Mouse (Mus musculus): ENCODE measurements around the gene Prg3. TPM values are rescaled to one million over a fixed set of nuclear protein-coding genes. Genes with fewer than 3 reads are reported as not detected.

The Prg3 gene
- total and polyA plus RNA-seq, 2 experiments from 2014 or later: not detected

DNA sequence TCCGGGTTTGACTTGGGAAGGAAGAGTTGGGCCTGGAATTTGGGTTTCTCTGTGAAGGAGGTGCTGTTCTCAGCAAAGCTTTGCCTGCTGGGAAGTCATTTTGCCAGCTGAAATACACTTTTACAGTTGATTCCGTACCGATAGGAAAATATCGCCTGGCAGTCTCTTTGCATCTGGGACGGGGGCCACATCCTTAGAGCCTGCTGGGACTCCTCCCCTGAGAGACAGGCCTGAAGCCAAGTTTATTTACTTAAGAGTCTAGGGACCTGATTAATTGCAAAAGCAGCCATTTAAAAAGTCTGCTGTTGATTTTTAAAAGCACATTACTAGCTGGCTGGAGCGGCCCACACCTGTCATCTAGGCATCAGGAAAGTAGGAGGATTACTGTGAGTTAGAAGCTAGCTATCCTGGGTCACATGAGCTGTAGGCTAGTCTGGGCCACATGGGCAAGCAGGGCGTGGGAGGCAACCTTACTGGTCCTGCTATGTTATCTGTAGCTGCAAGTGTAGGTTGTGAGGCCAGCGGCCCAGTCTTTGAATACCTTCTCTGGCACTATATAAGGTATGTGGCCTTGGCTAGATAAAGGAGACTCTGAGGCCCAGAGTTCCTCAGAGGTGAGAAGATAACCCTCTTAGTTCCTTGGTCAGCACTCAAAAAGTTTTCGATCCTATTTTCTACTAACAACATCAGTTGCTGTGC, 24.0 kb downstream of the Prg3 start:
- no peak for ATAC-seq (ENCODE audit: low FRiP score)
- H3K27me3 ChIP-seq (ENCODE audit: insufficient read depth, low read length): no peaks in the 10 kb centered on the region
- WGBS: 70% methylated on average over 9 of the region's 9 CpGs

DNA sequence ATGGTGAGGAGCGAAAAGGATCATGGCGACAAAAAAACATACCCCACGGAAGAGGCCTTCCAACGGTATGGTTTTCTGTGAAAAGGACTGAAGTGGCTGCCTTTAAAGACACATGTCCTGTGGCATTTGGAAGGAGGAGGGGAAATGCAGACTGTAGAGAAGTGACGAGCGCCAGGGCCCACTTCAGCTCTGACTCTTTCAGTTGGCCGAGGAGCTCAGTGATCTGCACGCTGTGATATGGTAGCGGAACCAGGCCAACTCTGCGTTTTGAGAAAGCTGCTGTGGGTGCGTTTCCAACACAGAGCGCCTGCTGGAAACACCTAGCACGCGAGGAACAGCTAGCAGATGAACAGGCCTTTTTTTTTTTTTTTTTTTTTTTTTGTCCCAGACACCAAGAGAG, 24.7 kb downstream of the Prg3 start:
- H3K36me3 ChIP-seq (ENCODE audit: insufficient read depth, low read length): no peaks in the 10 kb centered on the region
- DNase-seq (ENCODE audit: low spot score) (no peak), ATAC-seq (ENCODE audit: low FRiP score) (no peak)
- H3K4me3 ChIP-seq (ENCODE audit: low read depth, low read length): no peak overlapping the region
- no peaks in the 10 kb centered on the region for H3K4me1 ChIP-seq (ENCODE audit: insufficient read depth, low read length)
- no peak overlapping the region for H3K27ac ChIP-seq (ENCODE audit: low read depth, low read length)
- 87% methylated on average over 14 of the region's 14 CpGs for whole genome bisulfite sequencing
- no peaks in the 10 kb centered on the region for H3K27me3 ChIP-seq (ENCODE audit: insufficient read depth, low read length)
- no peak overlapping the region for H3K9ac ChIP-seq (replicated peaks; ENCODE audit: low read length, poor library complexity, severe bottlenecking)
- TF ChIP-seq CTCF (IDR thresholded peaks at IDR 0.05): no peak
- no peaks in the 10 kb centered on the region for H3K9me3 ChIP-seq (ENCODE audit: low read length)
- H3K4me2 ChIP-seq (ENCODE audit: low read depth, low read length, poor library complexity, severe bottlenecking): no peak overlapping the region

More for the DNA sequence above, 24.0 kb downstream of the Prg3 start:
- no peak overlapping the region for H3K4me3 ChIP-seq (ENCODE audit: low read depth, low read length)
- no peak overlapping the region for H3K27ac ChIP-seq (ENCODE audit: low read depth, low read length)
- H3K9ac ChIP-seq (replicated peaks; ENCODE audit: low read length, poor library complexity, severe bottlenecking): no peak overlapping the region
- H3K36me3 ChIP-seq (ENCODE audit: insufficient read depth, low read length): no peaks in the 10 kb centered on the region
- DNase-seq (ENCODE audit: low spot score): no peak
- no peak for TF ChIP-seq CTCF (IDR thresholded peaks at IDR 0.05)
- H3K4me1 ChIP-seq (ENCODE audit: insufficient read depth, low read length): no peaks in the 10 kb centered on the region
- no peaks in the 10 kb centered on the region for H3K9me3 ChIP-seq (ENCODE audit: low read length)
- no peak overlapping the region for H3K4me2 ChIP-seq (ENCODE audit: low read depth, low read length, poor library complexity, severe bottlenecking)

GRCm38 (mm10) chr2:85013826-85014587, 26.0 kb downstream of the Prg3 start:
- Histone ChIP-seq H3K4me2 (ENCODE audit: low read depth, low read length, poor library complexity, severe bottlenecking) (no peak overlapping the region), H3K36me3 (ENCODE audit: insufficient read depth, low read length) (no peaks in the 10 kb centered on the region), H3K27me3 (ENCODE audit: insufficient read depth, low read length) (no peaks in the 10 kb centered on the region), H3K4me1 (ENCODE audit: insufficient read depth, low read length) (no peaks in the 10 kb centered on the region), H3K27ac (ENCODE audit: low read depth, low read length) (no peak overlapping the region), H3K9me3 (ENCODE audit: low read length) (no peaks in the 10 kb centered on the region), H3K9ac (replicated peaks; ENCODE audit: low read length, poor library complexity, severe bottlenecking) (no peak overlapping the region), H3K4me3 (ENCODE audit: low read depth, low read length) (no peak overlapping the region)
- 88% methylated on average over 5 of the region's 5 CpGs for WGBS
- DNase-seq (ENCODE audit: low spot score) (no peak), ATAC-seq (ENCODE audit: low FRiP score) (no peak)
- peak; percentile 6; the same call in 1 of the 2 replicates for TF ChIP-seq CTCF (IDR thresholded peaks at IDR 0.05)

- Histone ChIP-seq H3K4me3 (ENCODE audit: low read depth, low read length) (no peak overlapping the region), H3K9me3 (ENCODE audit: low read length) (no peaks in the 10 kb centered on the region), H3K9ac (replicated peaks; ENCODE audit: low read length, poor library complexity, severe bottlenecking) (no peak overlapping the region), H3K27me3 (ENCODE audit: insufficient read depth, low read length) (no peaks in the 10 kb centered on the region), H3K4me1 (ENCODE audit: insufficient read depth, low read length) (no peaks in the 10 kb centered on the region), H3K4me2 (ENCODE audit: low read depth, low read length, poor library complexity, severe bottlenecking) (no peak overlapping the region), H3K27ac (ENCODE audit: low read depth, low read length) (no peak overlapping the region), H3K36me3 (ENCODE audit: insufficient read depth, low read length) (no peaks in the 10 kb centered on the region)
- TF ChIP-seq CTCF (IDR thresholded peaks at IDR 0.05): no peak
- ATAC-seq (ENCODE audit: low FRiP score) (no peak), DNase-seq (ENCODE audit: low spot score) (no peak)
- 69% methylated on average over 3 of the region's 3 CpGs for WGBS
Measured at GRCm38 (mm10) chr2:85014588-85014982, 26.6 kb downstream of the Prg3 start.

- ATAC-seq (ENCODE audit: low FRiP score) (no peak), DNase-seq (ENCODE audit: low spot score) (peak; percentile 25)
- H3K27ac ChIP-seq (ENCODE audit: low read depth, low read length): no peak overlapping the region
- no peaks in the 10 kb centered on the region for H3K4me1 ChIP-seq (ENCODE audit: insufficient read depth, low read length)
- H3K4me3 ChIP-seq (ENCODE audit: low read depth, low read length): no peak overlapping the region
- H3K36me3 ChIP-seq (ENCODE audit: insufficient read depth, low read length): no peaks in the 10 kb centered on the region
- no peak overlapping the region for H3K4me2 ChIP-seq (ENCODE audit: low read depth, low read length, poor library complexity, severe bottlenecking)
- WGBS: 39% methylated on average over 4 of the region's 4 CpGs
- no peaks in the 10 kb centered on the region for H3K9me3 ChIP-seq (ENCODE audit: low read length)
- H3K9ac ChIP-seq (replicated peaks; ENCODE audit: low read length, poor library complexity, severe bottlenecking): no peak overlapping the region
- TF ChIP-seq CTCF (IDR thresholded peaks at IDR 0.05): peak; percentile 69
- no peaks in the 10 kb centered on the region for H3K27me3 ChIP-seq (ENCODE audit: insufficient read depth, low read length)
Measured at GRCm38 (mm10) chr2:85022043-85022442, 34.0 kb downstream of the Prg3 start.

- no peak for ATAC-seq (ENCODE audit: low FRiP score)
- Histone ChIP-seq H3K36me3 (ENCODE audit: insufficient read depth, low read length) (no peaks in the 10 kb centered on the region), H3K4me2 (ENCODE audit: low read depth, low read length, poor library complexity, severe bottlenecking) (no peak overlapping the region), H3K27me3 (ENCODE audit: insufficient read depth, low read length) (no peaks in the 10 kb centered on the region), H3K27ac (ENCODE audit: low read depth, low read length) (no peak overlapping the region), H3K4me1 (ENCODE audit: insufficient read depth, low read length) (no peaks in the 10 kb centered on the region), H3K4me3 (ENCODE audit: low read depth, low read length) (no peak overlapping the region), H3K9me3 (ENCODE audit: low read length) (no peaks in the 10 kb centered on the region), H3K9ac (replicated peaks; ENCODE audit: low read length, poor library complexity, severe bottlenecking) (no peak overlapping the region)
- DNase-seq (ENCODE audit: low spot score): no peak
- no peak for TF ChIP-seq CTCF (IDR thresholded peaks at IDR 0.05)
- 80% methylated on average over 3 of the region's 3 CpGs for WGBS
Measured at GRCm38 (mm10) chr2:85026178-85026577, 38.2 kb downstream of the Prg3 start.

Measured in midbrain, postnatal 0 days (tissue).